Mouse (Mus musculus): ENCODE measurements around the gene Mybph. TPM values are rescaled to one million over a fixed set of nuclear protein-coding genes. Genes with fewer than 3 reads are reported as not detected.

The Mybph gene
- total and polyA plus RNA-seq, 3 experiments, result not detected

- H3K4me1 ChIP-seq (ENCODE audit: control insufficient read depth in 1 of 2, insufficient read depth in 2 of 2, low read length in 2 of 2), result peaks cover 0 to 13% of the 10 kb centered on the region in 2 experiments; a peak in 2 of 4 replicates
- H3K79me2 ChIP-seq (ENCODE audit: control insufficient read depth, insufficient read depth, low read length, poor library complexity), result no peaks in the 10 kb centered on the region
- H3K9ac ChIP-seq (ENCODE audit: control insufficient read depth, low read depth, low read length, poor library complexity, severe bottlenecking), result 0 out of 2 replicates have a peak overlapping the region, but pooled peaks have one; percentile 10
- DNase-seq (ENCODE audit: low read depth, low spot score), result peak; percentile 75
- TF ChIP-seq ZNF384 (IDR thresholded peaks at IDR 0.05; ENCODE audit: low read depth, low read length) (no peak), EP300 (IDR thresholded peaks at IDR 0.05; ENCODE audit: low read depth in 1 of 2, low read length in 2 of 2) (peak in 1 of 2 experiments; percentile 58; a peak in 3 of 4 replicates), MYC (IDR thresholded peaks at IDR 0.05; ENCODE audit: low read depth, low read length) (no peak), GATA1 (IDR thresholded peaks at IDR 0.05; ENCODE audit: low read depth, low read length) (peak; percentile 66), TCF12 (IDR thresholded peaks at IDR 0.05; ENCODE audit: low read depth, low read length) (peak; percentile 51; the same call in 1 of the 2 replicates), CTCF (IDR thresholded peaks at IDR 0.05 in 2 of 3, conservative IDR thresholded peaks at IDR 0.05 in 1 of 3; ENCODE audit: control insufficient read depth in 1 of 3, insufficient read depth in 1 of 3, low read depth in 2 of 3, low read length in 3 of 3, poor library complexity in 1 of 3, severe bottlenecking in 1 of 3) (no peak), E2F4 (IDR thresholded peaks at IDR 0.05; ENCODE audit: borderline replicate concordance, low read depth, low read length) (no peak), JUND (IDR thresholded peaks at IDR 0.05; ENCODE audit: low read depth, low read length) (no peak), POLR2A (IDR thresholded peaks at IDR 0.05; ENCODE audit: control insufficient read depth in 1 of 2, insufficient read depth in 1 of 2, low read depth in 1 of 2, low read length in 2 of 2, poor library complexity in 1 of 2) (no peak), ETS1 (IDR thresholded peaks at IDR 0.05; ENCODE audit: low read depth, low read length) (0 out of 2 replicates have a peak, but pooled peaks have one; percentile 32), ZMIZ1 (IDR thresholded peaks at IDR 0.05; ENCODE audit: low read depth, low read length) (no peak), HCFC1 (IDR thresholded peaks at IDR 0.05; ENCODE audit: low read depth, low read length) (no peak), MEF2A (IDR thresholded peaks at IDR 0.05; ENCODE audit: extremely low read depth, insufficient replicate concordance, low read depth, low read length, poor library complexity, severe bottlenecking) (no peak), USF1 (IDR thresholded peaks at IDR 0.05; ENCODE audit: low read depth, low read length) (no peak)
- no peaks in the 10 kb centered on the region for H3K27me3 ChIP-seq (ENCODE audit: control insufficient read depth in 1 of 2, insufficient read depth in 2 of 2, low read length in 2 of 2)
- H3K36me3 ChIP-seq (ENCODE audit: control insufficient read depth in 1 of 2, insufficient read depth in 2 of 2, low read length in 2 of 2), result peaks cover 0 to 4% of the 10 kb centered on the region in 2 experiments; a peak in 1 of 4 replicates
- H3K27ac ChIP-seq (ENCODE audit: control insufficient read depth, low read depth, low read length), result no peak overlapping the region
- H3K4me3 ChIP-seq (ENCODE audit: control insufficient read depth in 1 of 2, insufficient read depth in 1 of 2, low read depth in 2 of 2, low read length in 2 of 2), result no peak overlapping the region
- H3K9me3 ChIP-seq (replicated peaks; ENCODE audit: insufficient read depth, low read length), result no peaks in the 10 kb centered on the region
Measured at GRCm38 (mm10) chr1:134195571-134195970, 2.3 kb downstream of the Mybph start.

- Histone ChIP-seq H3K4me3 (ENCODE audit: control insufficient read depth in 1 of 2, insufficient read depth in 1 of 2, low read depth in 2 of 2, low read length in 2 of 2) (peak overlapping the region in 1 of 2 experiments; percentile 6; a peak in 1 of 4 replicates), H3K27ac (ENCODE audit: control insufficient read depth, low read depth, low read length) (no peak overlapping the region), H3K79me2 (ENCODE audit: control insufficient read depth, insufficient read depth, low read length, poor library complexity) (no peaks in the 10 kb centered on the region), H3K36me3 (ENCODE audit: control insufficient read depth in 1 of 2, insufficient read depth in 2 of 2, low read length in 2 of 2) (peaks cover 0 to 4% of the 10 kb centered on the region in 2 experiments; a peak in 1 of 4 replicates), H3K9ac (ENCODE audit: control insufficient read depth, low read depth, low read length, poor library complexity, severe bottlenecking) (0 out of 2 replicates have a peak overlapping the region, but pooled peaks have one; percentile 10), H3K4me1 (ENCODE audit: control insufficient read depth in 1 of 2, insufficient read depth in 2 of 2, low read length in 2 of 2) (peaks cover 0 to 13% of the 10 kb centered on the region in 2 experiments; a peak in 2 of 4 replicates), H3K27me3 (ENCODE audit: control insufficient read depth in 1 of 2, insufficient read depth in 2 of 2, low read length in 2 of 2) (no peaks in the 10 kb centered on the region), H3K9me3 (replicated peaks; ENCODE audit: insufficient read depth, low read length) (no peaks in the 10 kb centered on the region)
- TF ChIP-seq EP300 (IDR thresholded peaks at IDR 0.05; ENCODE audit: low read depth in 1 of 2, low read length in 2 of 2) (no peak), TCF12 (IDR thresholded peaks at IDR 0.05; ENCODE audit: low read depth, low read length) (no peak), MAZ (IDR thresholded peaks at IDR 0.05; ENCODE audit: low read depth, low read length) (no peak), MXI1 (IDR thresholded peaks at IDR 0.05; ENCODE audit: low read depth, low read length) (no peak), HCFC1 (IDR thresholded peaks at IDR 0.05; ENCODE audit: low read depth, low read length) (no peak), ZKSCAN1 (IDR thresholded peaks at IDR 0.05; ENCODE audit: low read depth, low read length) (no peak), USF1 (IDR thresholded peaks at IDR 0.05; ENCODE audit: low read depth, low read length) (no peak), SIN3A (IDR thresholded peaks at IDR 0.05; ENCODE audit: low read length) (no peak), POLR2AphosphoS2 (IDR thresholded peaks at IDR 0.05; ENCODE audit: low read length) (no peak)
- no peak for DNase-seq (ENCODE audit: low read depth, low spot score)
Measured at GRCm38 (mm10) chr1:134195979-134196378, 2.7 kb downstream of the Mybph start.
